Comparison of ENCODE assay signal across 15 mouse cellular contexts in the genomic region with DNA sequence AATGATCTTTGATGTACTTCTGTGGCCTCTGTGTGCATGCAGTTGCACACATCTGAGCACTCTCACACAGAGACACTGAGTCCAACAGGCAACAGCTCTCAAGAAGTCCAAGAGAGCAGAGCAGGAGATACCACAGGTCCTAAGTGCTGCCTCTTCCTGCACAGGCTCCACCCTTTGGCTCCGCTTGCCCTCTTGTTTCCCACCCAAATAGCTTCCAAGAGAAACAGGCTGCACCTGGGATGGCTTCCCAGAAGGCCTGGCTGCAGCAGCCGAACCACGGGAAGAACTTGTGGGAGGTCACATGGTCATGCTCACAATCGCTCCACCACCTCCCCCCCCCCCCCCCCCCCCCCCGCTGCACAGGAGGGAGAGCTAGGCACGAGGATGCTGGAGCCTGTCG. TPM values are rescaled to one million over a fixed set of nuclear protein-coding genes. Genes with fewer than 3 reads are reported as not detected.
A peak's percentile ranks its signal among the peaks of the same experiment; 100 is the strongest.
DNase-seq lines count a peak whose midpoint lies in the region; ATAC-seq and TF ChIP-seq lines count a peak whose summit lies in the region.
"Had no signal": no experiment of that assay in that cellular context is flagged by ENCODE, and none has a peak within 500 bp of the region (broad histone marks: within the 10 kb centered on the region; RNA-seq: fewer than 3 reads in every experiment).

No protein-coding gene starts in this region.

- WGBS in heart, embryonic 15.5 days: 44% methylated on average over 5 of the region's 7 CpGs
- WGBS in midbrain, embryonic 14.5 days: 60% methylated on average over 6 of the region's 7 CpGs

- H3K9ac ChIP-seq in ES-E14 (ENCODE audit: insufficient read depth, low read depth, low read length, poor library complexity, severe bottlenecking): no peak overlapping the region
- no peak overlapping the region for H3K9ac ChIP-seq in heart, embryonic 15.5 days
- H3K9ac ChIP-seq in midbrain, embryonic 14.5 days (replicated peaks; ENCODE audit: low read length): no peak overlapping the region
- H3K9ac ChIP-seq: embryonic facial prominence, embryonic 12.5 days; hindbrain, embryonic 15.5 days had no signal

- no peak overlapping the region for H3K4me2 ChIP-seq in heart, embryonic 15.5 days
- H3K4me2 ChIP-seq in midbrain, embryonic 14.5 days (ENCODE audit: low read length): no peak overlapping the region
- H3K4me2 ChIP-seq: embryonic facial prominence, embryonic 12.5 days; hindbrain, embryonic 15.5 days had no signal

- H3K36me3 ChIP-seq in ES-E14 (ENCODE audit: control insufficient read depth, insufficient read depth, low read length, poor library complexity, severe bottlenecking): no peaks in the 10 kb centered on the region; the same call in 1 of the 2 replicates
- H3K36me3 ChIP-seq in heart, embryonic 15.5 days: no peaks in the 10 kb centered on the region
- H3K36me3 ChIP-seq in midbrain, embryonic 14.5 days (ENCODE audit: control insufficient read depth, insufficient read depth, low read length): no peaks in the 10 kb centered on the region
- H3K36me3 ChIP-seq: embryonic facial prominence, embryonic 12.5 days; hindbrain, embryonic 15.5 days had no signal

- in situ Hi-C loops in ES-E14 (cut with MboI; ENCODE audit: low sequenced_read_pairs in 2 of 2, unreplicated experiment in 2 of 2): loop anchor here (5.0 to 10.0 kb wide), 2 partner anchors 99 to 102 kb away; no protein-coding TSS in a partner anchor

- H3K27me3 ChIP-seq in heart, embryonic 15.5 days: no peaks in the 10 kb centered on the region
- H3K27me3 ChIP-seq in midbrain, embryonic 14.5 days (ENCODE audit: control insufficient read depth, insufficient read depth, low read length): no peaks in the 10 kb centered on the region
- H3K27me3 ChIP-seq: embryonic facial prominence, embryonic 12.5 days; hindbrain, embryonic 15.5 days had no signal

- no peak overlapping the region for H3K27ac ChIP-seq in ES-E14 (ENCODE audit: insufficient read depth, low read depth, low read length, poor library complexity, severe bottlenecking)
- H3K27ac ChIP-seq in heart, embryonic 15.5 days: no peak overlapping the region
- H3K27ac ChIP-seq in midbrain, embryonic 14.5 days (replicated peaks; ENCODE audit: low read depth, low read length): no peak overlapping the region
- H3K27ac ChIP-seq: embryonic facial prominence, embryonic 12.5 days; hindbrain, embryonic 15.5 days had no signal

- H3K4me1 ChIP-seq in ES-E14 (ENCODE audit: control insufficient read depth in 2 of 2, insufficient read depth in 2 of 2, low read length in 2 of 2, poor library complexity in 1 of 2): peaks cover 2 to 9% of the 10 kb centered on the region in 2 experiments; a peak in 3 of 4 replicates
- peaks cover 27% of the 10 kb centered on the region for H3K4me1 ChIP-seq in heart, embryonic 15.5 days (replicated peaks)
- no peaks in the 10 kb centered on the region for H3K4me1 ChIP-seq in midbrain, embryonic 14.5 days (ENCODE audit: control insufficient read depth, insufficient read depth, low read length)
- H3K4me1 ChIP-seq: hindbrain, embryonic 15.5 days had no signal

- no peaks in the 10 kb centered on the region for H3K9me3 ChIP-seq in ES-E14 (ENCODE audit: control insufficient read depth, insufficient read depth, low read depth, low read length)
- no peaks in the 10 kb centered on the region for H3K9me3 ChIP-seq in heart, embryonic 15.5 days (replicated peaks)
- H3K9me3 ChIP-seq in midbrain, embryonic 14.5 days (ENCODE audit: control insufficient read depth, low read length): no peaks in the 10 kb centered on the region
- H3K9me3 ChIP-seq: embryonic facial prominence, embryonic 12.5 days; hindbrain, embryonic 15.5 days had no signal

- H3K4me3 ChIP-seq in ES-E14 (ENCODE audit: insufficient read depth in 1 of 2, low read depth in 1 of 2, low read length in 2 of 2, poor library complexity in 1 of 2, severe bottlenecking in 1 of 2): no peak overlapping the region
- no peak overlapping the region for H3K4me3 ChIP-seq in heart, embryonic 15.5 days
- no peak overlapping the region for H3K4me3 ChIP-seq in midbrain, embryonic 14.5 days (replicated peaks; ENCODE audit: low read depth, low read length)
- H3K4me3 ChIP-seq: embryonic facial prominence, embryonic 12.5 days; hindbrain, embryonic 15.5 days had no signal

- DNase-seq in adrenal gland, postnatal 14 days: peak; percentile 47
- no peak for DNase-seq in adrenal gland, postnatal 25 days
- peak; percentile 26 for DNase-seq in ES-E14 (ENCODE audit: low read depth, low spot score)
- peak; percentile 39 to 58 for DNase-seq in kidney, postnatal 4 days
- DNase-seq in ovary, adult 18-20 months (ENCODE audit: low spot score): no peak
- no peak for DNase-seq in midbrain, embryonic 14.5 days
- no peak for DNase-seq in cerebellum, postnatal 10 days
- DNase-seq: cerebellum, adult 11-12 months; thymus, postnatal 36 days had no signal

- peak; percentile 39; the same call in 1 of the 2 replicates for ATAC-seq in heart, embryonic 15.5 days (replicated peaks; ENCODE audit: insufficient number of reproducible peaks, insufficient read depth, low FRiP score, low read depth)
- ATAC-seq in midbrain, embryonic 14.5 days (ENCODE audit: low FRiP score, low TSS enrichment): no peak

TF ChIP-seq in ES-E14, 5 proteins besides CTCF, POLR2A, EP300 and RAD21:
- TF ChIP-seq ZNF384 (IDR thresholded peaks at IDR 0.05; ENCODE audit: low read depth, low read length) (no peak), ZC3H11A (IDR thresholded peaks at IDR 0.05; ENCODE audit: borderline replicate concordance, low read depth, low read length) (no peak), MAFK (IDR thresholded peaks at IDR 0.05; ENCODE audit: insufficient read depth, low read depth, low read length) (no peak), CHD2 (IDR thresholded peaks at IDR 0.05; ENCODE audit: low read depth, low read length) (no peak), HCFC1 (IDR thresholded peaks at IDR 0.05; ENCODE audit: borderline replicate concordance, insufficient read depth, low read length) (no peak)

RNA-seq across cellular contexts. Expression of a gene that starts 25.5 kb away (rescaled TPM):
- 68.1 and 79.4 TPM in 2 replicates for total RNA-seq in adrenal gland, postnatal 14 days (2021)
- 66.7 and 68.8 TPM in 2 replicates for total RNA-seq in adrenal gland, postnatal 25 days (2021)
- 15.9 and 21.2 TPM in 2 replicates for total RNA-seq in ES-E14 (2012; rRNA removed)
- polyA plus RNA-seq in heart, embryonic 15.5 days (2015; fragmentation: Nextera tagmentation; extraction: Ambion mirVana): 96.3 and 113 TPM in 2 replicates
- polyA plus RNA-seq in midbrain, embryonic 14.5 days (2014; fragmentation: Nextera tagmentation; extraction: Ambion mirVana): 235 and 260 TPM in 2 replicates

RNA-seq across cellular contexts. Expression of a gene that starts 39.7 kb away (rescaled TPM):
- 16.0 and 16.8 TPM in 2 replicates for total RNA-seq in adrenal gland, postnatal 14 days (2021)
- 19.3 and 27.3 TPM in 2 replicates for total RNA-seq in adrenal gland, postnatal 25 days (2021)
- 13.0 and 21.2 TPM in 2 replicates for total RNA-seq in ES-E14 (2012; rRNA removed)
- 14.8 and 15.9 TPM in 2 replicates for polyA plus RNA-seq in heart, embryonic 15.5 days (2015; fragmentation: Nextera tagmentation; extraction: Ambion mirVana)
- 13.6 and 18.2 TPM in 2 replicates for polyA plus RNA-seq in midbrain, embryonic 14.5 days (2014; fragmentation: Nextera tagmentation; extraction: Ambion mirVana)

RNA-seq across cellular contexts. Expression of a gene that starts 45.8 kb away (rescaled TPM):
- 51.9 and 60.3 TPM in 2 replicates for total RNA-seq in adrenal gland, postnatal 14 days (2021)
- total RNA-seq in adrenal gland, postnatal 25 days (2021): 66.8 and 70.4 TPM in 2 replicates
- total RNA-seq in ES-E14 (2012; rRNA removed): 28.2 and 41.6 TPM in 2 replicates
- 41.0 and 45.6 TPM in 2 replicates for polyA plus RNA-seq in heart, embryonic 15.5 days (2015; fragmentation: Nextera tagmentation; extraction: Ambion mirVana)
- polyA plus RNA-seq in midbrain, embryonic 14.5 days (2014; fragmentation: Nextera tagmentation; extraction: Ambion mirVana): 62.4 and 74.6 TPM in 2 replicates

RNA-seq across cellular contexts. Expression of a gene that starts 51.9 kb away (rescaled TPM):
- total RNA-seq in adrenal gland, postnatal 14 days (2021): not detected in 2 replicates
- total RNA-seq in adrenal gland, postnatal 25 days (2021): not detected in 2 replicates
- not detected in 2 replicates for total RNA-seq in ES-E14 (2012; rRNA removed)
- not detected in 2 replicates for polyA plus RNA-seq in heart, embryonic 15.5 days (2015; fragmentation: Nextera tagmentation; extraction: Ambion mirVana)
- polyA plus RNA-seq in midbrain, embryonic 14.5 days (2014; fragmentation: Nextera tagmentation; extraction: Ambion mirVana): not detected in 2 replicates
- total RNA-seq: layer of hippocampus, postnatal 25 days had no signal
- polyA plus RNA-seq: C2C12; embryonic facial prominence, embryonic 12.5 days; hindbrain, embryonic 15.5 days; limb, embryonic 14.5 days had no signal

RNA-seq across cellular contexts. Expression of a gene that starts 52.7 kb away (rescaled TPM):
- total RNA-seq in adrenal gland, postnatal 14 days (2021): not detected in 2 replicates
- total RNA-seq in adrenal gland, postnatal 25 days (2021): 0.64 TPM in 1 of 2 replicates, not detected in the other
- total RNA-seq in ES-E14 (2012; rRNA removed): 0.31 and 0.37 TPM in 2 replicates
- not detected in 2 replicates for polyA plus RNA-seq in heart, embryonic 15.5 days (2015; fragmentation: Nextera tagmentation; extraction: Ambion mirVana)
- not detected in 2 replicates for polyA plus RNA-seq in midbrain, embryonic 14.5 days (2014; fragmentation: Nextera tagmentation; extraction: Ambion mirVana)
- total RNA-seq: layer of hippocampus, postnatal 25 days had no signal
- polyA plus RNA-seq: C2C12; embryonic facial prominence, embryonic 12.5 days; hindbrain, embryonic 15.5 days; limb, embryonic 14.5 days had no signal

Comparison
In these comparisons a context has a peak if more than half of its experiments do, and no peak if none do; other contexts are left out.
1. DNase-seq: peak in adrenal gland, postnatal 14 days (single experiment), ES-E14 (single experiment) and kidney, postnatal 4 days (2 of 2); none in adrenal gland, postnatal 25 days (single experiment), ovary, adult 18-20 months (single experiment), midbrain, embryonic 14.5 days (single experiment) and cerebellum, postnatal 10 days (0 of 2).